Mouse (Mus musculus) liver, postnatal 0 days (tissue): ENCODE data around the gene Sbf2. TPM values are rescaled to one million over a fixed set of nuclear protein-coding genes. Genes with fewer than 3 reads are reported as not detected.
"Not testable (repeated sequence)": the region's sequence is repeated elsewhere in the genome, so short reads cannot be mapped to it uniquely, and the experiment has no call there.

ENCODE experiments used
- ATAC-seq: fragments of 200-750 bp; cut with Nextera tagmentation; 2 replicates; pipeline ENCODE4 v1.8.0; 2017; ENCODE audit warnings: mild to moderate bottlenecking, moderate library complexity
- DNase-seq: peaks from one replicate; pipeline ENCODE4 v3.0.0-alpha.2; 2016
- H3K27ac ChIP-seq: fragments of 300-500 bp; sonication (generic); 2 replicates; pipeline ENCODE4 v1.5.1; 2014; ENCODE audit warnings: antibody characterized with exemption, moderate library complexity, mild to moderate bottlenecking, low read depth
- H3K27me3 ChIP-seq: fragments of 300-500 bp; sonication (generic); 2 replicates; pipeline ENCODE4 v1.6.1; 2014; ENCODE audit warnings: low read length, control low read depth, mixed read lengths; ENCODE audit not compliant: insufficient read depth
- H3K36me3 ChIP-seq: fragments of 300-500 bp; sonication (generic); replicated peaks from 2 replicates; pipeline ENCODE4 v1.6.1; 2014; ENCODE audit warnings: mild to moderate bottlenecking, control low read depth, low read length, moderate library complexity, mixed read lengths; ENCODE audit not compliant: insufficient read depth
- H3K4me1 ChIP-seq: fragments of 300-500 bp; sonication (generic); 2 replicates; pipeline ENCODE4 v1.6.1; 2014; ENCODE audit warnings: antibody characterized with exemption, mild to moderate bottlenecking, control low read depth; ENCODE audit not compliant: insufficient read depth
- H3K4me2 ChIP-seq: fragments of 300-500 bp; sonication (generic); 2 replicates; pipeline ENCODE4 v1.6.1; 2014; ENCODE audit warnings: low read depth, mild to moderate bottlenecking, low read length, moderate library complexity, mixed read lengths
- H3K4me3 ChIP-seq: fragments of 300-500 bp; sonication (generic); 2 replicates; pipeline ENCODE4 v1.5.1; 2014; ENCODE audit warnings: low read depth, low read length
- H3K9ac ChIP-seq: fragments of 300-500 bp; sonication (generic); replicated peaks from 2 replicates; pipeline ENCODE4 v1.6.1; 2014; ENCODE audit warnings: mild to moderate bottlenecking, moderate library complexity
- H3K9me3 ChIP-seq: fragments of 300-500 bp; sonication (generic); 2 replicates; pipeline ENCODE4 v1.6.1; 2016; ENCODE audit warnings: mild to moderate bottlenecking, control low read depth, low read length, mixed read lengths
- CTCF ChIP-seq: sonication (generic); IDR thresholded peaks from 2 replicates; pipeline ENCODE4 v1.5.1; 2016; ENCODE audit warnings: antibody characterized with exemption, low read depth
- EP300 ChIP-seq: IDR thresholded peaks from 2 replicates; pipeline ENCODE4 v1.6.1; 2016; ENCODE audit warnings: antibody characterized with exemption, low read depth, mild to moderate bottlenecking
- WGBS: fragments of 180-500 bp; shearing (Covaris S2); extraction: QIAGEN DNeasy Blood & Tissue Kit; methylation state at CpG from one replicate; pipeline ENCODE4 v1.1.7; 2014; ENCODE audit not compliant: insufficient replicate concordance; 5-methylcytosine and 5-hydroxymethylcytosine counted together
- polyA plus RNA-seq: library from polyadenylated mRNA; unstranded; fragments of >200 nt; fragmentation: Nextera tagmentation; extraction: Ambion mirVana; gene quantifications from 2 replicates; pipeline ENCODE4 v1.2.1, GENCODE M21; 2015

The Sbf2 gene
- polyA plus RNA-seq, 1 experiment from 2014 or later, result 5.9 TPM

DNA sequence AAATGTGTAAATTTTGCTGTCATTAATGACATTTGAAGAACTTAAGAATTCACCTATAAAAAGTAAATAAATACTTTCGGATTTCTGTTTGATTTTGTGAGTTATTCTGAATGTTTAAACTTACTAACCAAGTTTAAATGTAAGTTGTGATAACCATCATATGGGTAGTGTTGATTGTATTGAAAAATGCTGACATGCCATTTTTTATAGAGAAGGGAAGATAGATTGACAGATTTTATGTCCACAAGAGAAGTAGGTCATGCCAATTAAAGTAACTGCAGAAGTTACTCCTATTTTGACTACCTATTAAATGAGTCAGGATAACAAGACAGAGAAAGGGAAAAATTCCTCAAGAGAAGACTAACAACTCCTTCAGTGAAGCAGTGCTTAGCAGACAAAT, 53.1 kb downstream of the Sbf2 start:
- DNase-seq (no peak), ATAC-seq (no peak)
- H3K9me3 ChIP-seq, result no peaks in the 10 kb centered on the region
- TF ChIP-seq EP300 (no peak), CTCF (no peak)
- no peak overlapping the region for H3K27ac ChIP-seq
- H3K4me3 ChIP-seq, result no peak overlapping the region
- WGBS, result 73% methylated on average over 1 of the region's 1 CpGs
- no peaks in the 10 kb centered on the region for H3K4me1 ChIP-seq
- no peaks in the 10 kb centered on the region for H3K27me3 ChIP-seq
- no peak overlapping the region for H3K9ac ChIP-seq
- 0 out of 2 replicates have a peak, but pooled peaks cover 2% of the 10 kb centered on the region for H3K36me3 ChIP-seq
- no peak overlapping the region for H3K4me2 ChIP-seq

DNA sequence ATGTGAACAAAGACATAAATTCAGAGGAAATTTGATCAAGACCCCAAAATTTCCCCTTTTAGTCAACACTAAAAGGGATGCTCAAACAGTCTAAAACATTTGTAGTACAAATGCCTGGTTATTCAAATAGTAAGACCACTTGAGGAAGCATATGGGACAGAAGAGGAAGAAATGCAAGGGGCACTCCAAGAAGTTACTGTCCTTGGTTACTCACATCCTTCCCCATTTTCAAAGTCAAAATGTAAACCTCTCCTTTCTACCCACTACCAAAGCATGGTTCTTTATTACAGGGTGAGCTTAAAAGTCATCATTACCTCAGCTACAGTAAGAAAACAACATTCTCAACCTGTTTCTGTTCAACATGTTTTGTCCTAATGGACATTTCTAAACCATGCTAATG, 57.7 kb downstream of the Sbf2 start:
- H3K27me3 ChIP-seq, result no peaks in the 10 kb centered on the region
- no peak overlapping the region for H3K4me3 ChIP-seq
- no peak for TF ChIP-seq CTCF
- TF ChIP-seq EP300, result no peak

DNA sequence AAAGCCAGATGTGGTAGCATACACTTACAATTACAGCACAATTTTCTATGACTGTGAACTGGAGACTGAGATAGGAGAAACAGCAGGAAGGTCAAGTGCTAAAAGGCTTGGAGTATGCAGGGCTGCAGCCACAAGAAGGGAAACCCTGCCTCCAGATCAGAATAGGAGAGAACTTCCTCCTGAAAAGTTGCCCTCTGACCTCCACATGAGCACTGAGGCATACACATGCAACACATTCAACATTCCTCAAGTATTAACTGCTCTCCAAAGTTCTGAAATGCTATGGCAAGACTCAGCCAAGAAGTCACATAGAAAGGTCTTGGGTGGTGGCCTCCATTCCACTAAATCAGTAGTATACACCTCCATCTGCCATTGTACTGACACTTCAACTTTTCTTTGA, 58.5 kb downstream of the Sbf2 start:
- Histone ChIP-seq H3K9ac (no peak overlapping the region), H3K4me3 (no peak overlapping the region), H3K27ac (no peak overlapping the region), H3K27me3 (no peaks in the 10 kb centered on the region), H3K36me3 (0 out of 2 replicates have a peak, but pooled peaks cover 2% of the 10 kb centered on the region), H3K4me2 (no peak overlapping the region), H3K4me1 (peaks cover 3% of the 10 kb centered on the region; the same call in 1 of the 2 replicates), H3K9me3 (no peaks in the 10 kb centered on the region)
- no peak for TF ChIP-seq CTCF
- TF ChIP-seq EP300, result no peak
- no peak for ATAC-seq
- no peak for DNase-seq

More for the DNA sequence above, 57.7 kb downstream of the Sbf2 start:
- Histone ChIP-seq H3K27ac (no peak overlapping the region), H3K9me3 (no peaks in the 10 kb centered on the region), H3K4me1 (peaks cover 3% of the 10 kb centered on the region; the same call in 1 of the 2 replicates), H3K4me2 (no peak overlapping the region), H3K36me3 (0 out of 2 replicates have a peak, but pooled peaks cover 2% of the 10 kb centered on the region), H3K9ac (no peak overlapping the region)
- DNase-seq (no peak), ATAC-seq (no peak)

DNA sequence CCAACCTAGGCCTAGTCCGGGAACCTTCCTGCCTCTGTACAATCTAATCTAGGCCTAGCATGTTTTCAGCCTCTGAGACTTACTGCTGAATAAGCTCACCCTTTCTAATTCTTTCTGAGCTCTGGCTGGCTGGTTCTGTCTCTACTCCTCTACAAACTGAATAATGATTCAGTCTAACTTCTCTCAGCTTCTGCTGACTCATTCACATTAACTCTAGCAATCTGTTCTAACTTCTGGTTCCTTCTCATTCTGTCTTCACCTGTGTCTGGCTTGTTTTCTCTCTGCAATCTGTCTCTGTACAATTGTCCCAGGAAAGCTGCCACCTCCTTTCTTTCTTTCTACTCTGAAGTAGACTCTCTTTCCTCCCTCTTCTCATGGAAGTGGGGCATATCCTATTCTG, 59.5 kb downstream of the Sbf2 start:
- no peaks in the 10 kb centered on the region for H3K9me3 ChIP-seq
- TF ChIP-seq CTCF, result no peak
- no peak for TF ChIP-seq EP300
- H3K4me3 ChIP-seq, result no peak overlapping the region
- DNase-seq, result no peak
- no peak overlapping the region for H3K27ac ChIP-seq
- H3K4me1 ChIP-seq, result peaks cover 3% of the 10 kb centered on the region; the same call in 1 of the 2 replicates
- H3K9ac ChIP-seq, result no peak overlapping the region
- H3K27me3 ChIP-seq, result no peaks in the 10 kb centered on the region
- H3K36me3 ChIP-seq, result 0 out of 2 replicates have a peak, but pooled peaks cover 2% of the 10 kb centered on the region
- no peak for ATAC-seq
- WGBS, result 76% methylated on average over 1 of the region's 1 CpGs
- no peak overlapping the region for H3K4me2 ChIP-seq

DNA sequence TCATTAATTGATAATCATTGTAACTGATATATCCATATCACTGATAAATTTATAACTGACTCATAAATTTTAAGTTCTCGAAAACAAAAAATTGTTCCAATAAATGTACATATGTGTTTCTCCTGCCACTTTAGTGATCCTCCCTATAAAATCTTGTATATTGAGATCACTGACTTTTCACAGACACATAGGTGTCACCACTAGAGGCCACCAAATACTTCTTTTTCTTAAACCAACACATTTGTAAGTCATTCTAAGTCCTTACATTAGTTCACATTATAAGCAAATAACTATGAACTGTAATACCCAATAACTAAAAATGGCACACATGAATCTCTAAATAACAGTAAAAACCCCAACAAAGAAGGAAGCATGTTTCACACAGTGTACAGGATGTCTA, 66.5 kb downstream of the Sbf2 start:
- 58% methylated on average over 1 of the region's 1 CpGs for WGBS
- H3K36me3 ChIP-seq, result no peaks in the 10 kb centered on the region
- DNase-seq (no peak), ATAC-seq (no peak)
- no peaks in the 10 kb centered on the region for H3K9me3 ChIP-seq
- no peak overlapping the region for H3K27ac ChIP-seq
- no peaks in the 10 kb centered on the region for H3K4me1 ChIP-seq
- no peaks in the 10 kb centered on the region for H3K27me3 ChIP-seq
- TF ChIP-seq CTCF (peak; percentile 56), EP300 (no peak)
- H3K9ac ChIP-seq, result no peak overlapping the region
- no peak overlapping the region for H3K4me2 ChIP-seq
- no peak overlapping the region for H3K4me3 ChIP-seq

DNA sequence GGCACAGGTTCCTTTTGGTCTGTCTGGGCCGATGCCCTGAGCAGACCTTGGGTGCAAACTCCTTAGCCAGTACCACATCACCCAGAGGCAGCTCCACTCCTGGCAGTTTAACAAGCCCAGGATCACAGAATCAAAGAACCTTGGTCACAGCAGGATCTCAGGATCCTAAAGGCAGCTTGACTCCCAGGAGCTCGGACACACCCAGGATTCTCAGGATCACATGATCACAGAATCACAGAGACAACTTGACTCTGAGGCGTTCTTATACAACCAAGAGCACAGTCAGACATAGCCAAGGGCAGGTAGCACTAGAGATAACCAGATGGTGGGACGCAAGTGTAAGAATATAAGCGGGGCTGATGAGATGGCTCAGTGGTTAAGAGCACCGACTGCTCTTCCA, 71.4 kb downstream of the Sbf2 start:
- H3K27me3 ChIP-seq, result no peaks in the 10 kb centered on the region
- ATAC-seq (no peak), DNase-seq (no peak)
- no peaks in the 10 kb centered on the region for H3K36me3 ChIP-seq
- H3K4me1 ChIP-seq, result peaks cover 5% of the 10 kb centered on the region; the same call in 1 of the 2 replicates
- no peak for TF ChIP-seq CTCF
- no peak overlapping the region for H3K4me3 ChIP-seq
- WGBS, result 74% methylated on average over 6 of the region's 6 CpGs
- H3K9me3 ChIP-seq, result no peaks in the 10 kb centered on the region
- no peak overlapping the region for H3K4me2 ChIP-seq
- H3K9ac ChIP-seq, result no peak overlapping the region
- no peak overlapping the region for H3K27ac ChIP-seq

DNA sequence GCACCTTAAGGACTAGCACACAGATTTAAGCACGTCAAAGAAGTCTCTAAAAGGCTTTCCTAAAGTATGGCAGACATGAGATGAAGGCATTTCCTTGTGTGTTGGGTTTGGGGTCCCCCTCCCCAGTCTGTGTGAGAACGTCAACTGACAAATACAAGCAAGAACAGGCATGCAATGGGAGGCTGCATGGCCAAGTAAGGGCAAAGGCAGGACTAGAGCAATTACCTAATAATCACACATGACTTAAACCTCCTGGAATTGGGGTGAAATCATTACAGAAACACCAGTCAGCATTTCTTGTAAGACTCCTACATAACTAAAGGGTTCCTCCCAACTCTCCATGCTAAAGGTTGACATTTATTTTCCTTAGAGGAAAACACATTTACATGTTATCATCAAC, 75.5 kb downstream of the Sbf2 start:
- Histone ChIP-seq H3K4me1 (peaks cover 5% of the 10 kb centered on the region; the same call in 1 of the 2 replicates), H3K27ac (no peak overlapping the region), H3K4me2 (no peak overlapping the region), H3K36me3 (no peaks in the 10 kb centered on the region), H3K27me3 (no peaks in the 10 kb centered on the region), H3K4me3 (no peak overlapping the region), H3K9me3 (no peaks in the 10 kb centered on the region), H3K9ac (no peak overlapping the region)
- 57% methylated on average over 2 of the region's 2 CpGs for WGBS
- ATAC-seq (no peak), DNase-seq (no peak)
- TF ChIP-seq CTCF, result no peak

DNA sequence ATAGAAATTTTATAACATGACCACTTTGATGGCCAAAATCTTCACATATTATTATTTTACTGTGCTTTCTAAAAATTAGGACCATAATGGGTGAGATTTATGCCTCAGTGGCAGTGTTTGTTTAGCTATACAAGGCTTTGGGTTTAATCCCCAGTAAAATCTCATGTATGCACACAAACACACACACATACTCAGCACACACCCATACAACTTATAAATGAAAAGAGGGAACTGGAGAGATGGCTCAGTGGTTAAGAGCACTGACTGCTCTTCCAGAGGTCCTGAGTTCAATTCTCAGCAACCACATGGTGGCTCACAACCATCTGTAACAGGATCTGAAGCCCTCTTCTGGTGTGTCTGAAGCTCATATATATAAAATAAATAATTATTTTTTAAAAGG, 84.4 kb downstream of the Sbf2 start:
- H3K9ac ChIP-seq, DNase-seq, H3K4me2 ChIP-seq, H3K4me1 ChIP-seq, H3K36me3 ChIP-seq, H3K27me3 ChIP-seq, H3K4me3 ChIP-seq, ATAC-seq, H3K27ac ChIP-seq, H3K9me3 ChIP-seq: not testable (repeated sequence)
